Mouse (Mus musculus): ENCODE results near the gene Supt16.

Supt16 gene

GRCm38 (mm10) chr14:52197156-52197878, at the start of gene Supt16:
Gene Supt16 (minus strand): TSS chr14:52197416.
- in situ Hi-C loops (cut with MboI; ENCODE audit: low sequenced_read_pairs): no loop called here

GRCm38 (mm10) chr14:52246129-52246528, 48.9 kb upstream of the Supt16 start:
- in situ Hi-C loops (cut with MboI; ENCODE audit: low sequenced_read_pairs): no loop called here

- in situ Hi-C loops (cut with MboI; ENCODE audit: low sequenced_read_pairs): no loop called here
These were observed 47.5 kb upstream of the Supt16 start for GRCm38 (mm10) chr14:52244690-52245042.

GRCm38 (mm10) chr14:52244041-52244689, 46.9 kb upstream of the Supt16 start:
- in situ Hi-C loops (cut with MboI; ENCODE audit: low sequenced_read_pairs): no loop called here

- in situ Hi-C loops (cut with MboI; ENCODE audit: low sequenced_read_pairs): no loop called here
These were observed 39.0 kb upstream of the Supt16 start for GRCm38 (mm10) chr14:52236216-52236615.

GRCm38 (mm10) chr14:52235165-52235564, 37.9 kb upstream of the Supt16 start:
- in situ Hi-C loops (cut with MboI; ENCODE audit: low sequenced_read_pairs): no loop called here

- in situ Hi-C loops (cut with MboI; ENCODE audit: low sequenced_read_pairs): no loop called here
These were observed 35.0 kb upstream of the Supt16 start for GRCm38 (mm10) chr14:52232249-52232648.

- in situ Hi-C loops (cut with MboI; ENCODE audit: low sequenced_read_pairs): no loop called here
These were observed 28.8 kb upstream of the Supt16 start for GRCm38 (mm10) chr14:52225972-52226371.

- in situ Hi-C loops (cut with MboI; ENCODE audit: low sequenced_read_pairs): no loop called here
These were observed 20.0 kb upstream of the Supt16 start for GRCm38 (mm10) chr14:52217261-52217660.

- in situ Hi-C loops (cut with MboI; ENCODE audit: low sequenced_read_pairs): no loop called here
These were observed 2.2 kb upstream of the Supt16 start for GRCm38 (mm10) chr14:52199412-52199811.

GRCm38 (mm10) chr14:52198141-52198540, 925 bp upstream of the Supt16 start:
- in situ Hi-C loops (cut with MboI; ENCODE audit: low sequenced_read_pairs): no loop called here

- in situ Hi-C loops (cut with MboI; ENCODE audit: low sequenced_read_pairs): no loop called here
These were observed 723 bp downstream of the Supt16 start for GRCm38 (mm10) chr14:52196230-52197155.

- in situ Hi-C loops (cut with MboI; ENCODE audit: low sequenced_read_pairs): no loop called here
These were observed 1.5 kb downstream of the Supt16 start for GRCm38 (mm10) chr14:52195691-52196090.

- in situ Hi-C loops (cut with MboI; ENCODE audit: low sequenced_read_pairs): no loop called here
These were observed 6.4 kb downstream of the Supt16 start for GRCm38 (mm10) chr14:52190740-52191359.

GRCm38 (mm10) chr14:52189519-52189918, 7.7 kb downstream of the Supt16 start:
- in situ Hi-C loops (cut with MboI; ENCODE audit: low sequenced_read_pairs): no loop called here

- in situ Hi-C loops (cut with MboI; ENCODE audit: low sequenced_read_pairs): no loop called here
These were observed 8.4 kb downstream of the Supt16 start for GRCm38 (mm10) chr14:52188788-52189187.

GRCm38 (mm10) chr14:52166571-52166970, 30.6 kb downstream of the Supt16 start:
- in situ Hi-C loops (cut with MboI; ENCODE audit: low sequenced_read_pairs): no loop called here

GRCm38 (mm10) chr14:52160911-52161310, 36.3 kb downstream of the Supt16 start:
- in situ Hi-C loops (cut with MboI; ENCODE audit: low sequenced_read_pairs): no loop called here

GRCm38 (mm10) chr14:52155008-52155407, 42.2 kb downstream of the Supt16 start:
- in situ Hi-C loops (cut with MboI; ENCODE audit: low sequenced_read_pairs): no loop called here

GRCm38 (mm10) chr14:52152613-52153012, 44.6 kb downstream of the Supt16 start:
- in situ Hi-C loops (cut with MboI; ENCODE audit: low sequenced_read_pairs): no loop called here

GRCm38 (mm10) chr14:52152179-52152578, 45.0 kb downstream of the Supt16 start:
- in situ Hi-C loops (cut with MboI; ENCODE audit: low sequenced_read_pairs): no loop called here

Data from CH12F3 (cell line).